Mouse (Mus musculus) left cerebral cortex, adult 2 months (tissue): ENCODE results near the gene D230025D16Rik. TPM values are rescaled to one million over a fixed set of nuclear protein-coding genes. Genes with fewer than 3 reads are reported as not detected.

Experiments
- DNase-seq, 2 experiments: peaks; one replicate each; pipeline ENCODE4 v3.0.0; 2021 to 2022; ENCODE audit warnings: low spot score in 2 of 2, mixed read lengths in 1 of 2; ENCODE audit errors: extremely low spot score in 1 of 2
- H3K27ac ChIP-seq: fragments of 200-600 bp; 2 replicates; pipeline ENCODE4 v1.8.1; 2022
- H3K4me3 ChIP-seq: fragments of 200-600 bp; 2 replicates; pipeline ENCODE4 v1.8.1; 2022
- CTCF ChIP-seq: fragments of 200-600 bp; IDR thresholded peaks from 2 replicates; pipeline ENCODE4 v1.8.1; 2022; ENCODE audit warnings: antibody characterized with exemption, mild to moderate bottlenecking, moderate library complexity
- intact Hi-C: fragments of 180-260 bp; cut with DNase I; formaldehyde crosslinking; loops from one replicate; pipeline ENCODE4 v1.15.1; 2025
- total RNA-seq, 2 experiments: library from RNA; stranded (reverse); gene quantifications; 2 replicates each; pipeline ENCODE4 v1.2.3; 2021

D230025D16Rik gene
- total RNA-seq, 2 experiments from 2014 or later: 37.9 to 38.3 TPM

- intact Hi-C loops: no loop called here
- no peak for TF ChIP-seq CTCF
- no peak overlapping the region for H3K27ac ChIP-seq
- DNase-seq: no peak
- H3K4me3 ChIP-seq: no peak overlapping the region
Observed at GRCm38 (mm10) chr8:105261326-105261980, 36.5 kb downstream of the D230025D16Rik start.

DNA sequence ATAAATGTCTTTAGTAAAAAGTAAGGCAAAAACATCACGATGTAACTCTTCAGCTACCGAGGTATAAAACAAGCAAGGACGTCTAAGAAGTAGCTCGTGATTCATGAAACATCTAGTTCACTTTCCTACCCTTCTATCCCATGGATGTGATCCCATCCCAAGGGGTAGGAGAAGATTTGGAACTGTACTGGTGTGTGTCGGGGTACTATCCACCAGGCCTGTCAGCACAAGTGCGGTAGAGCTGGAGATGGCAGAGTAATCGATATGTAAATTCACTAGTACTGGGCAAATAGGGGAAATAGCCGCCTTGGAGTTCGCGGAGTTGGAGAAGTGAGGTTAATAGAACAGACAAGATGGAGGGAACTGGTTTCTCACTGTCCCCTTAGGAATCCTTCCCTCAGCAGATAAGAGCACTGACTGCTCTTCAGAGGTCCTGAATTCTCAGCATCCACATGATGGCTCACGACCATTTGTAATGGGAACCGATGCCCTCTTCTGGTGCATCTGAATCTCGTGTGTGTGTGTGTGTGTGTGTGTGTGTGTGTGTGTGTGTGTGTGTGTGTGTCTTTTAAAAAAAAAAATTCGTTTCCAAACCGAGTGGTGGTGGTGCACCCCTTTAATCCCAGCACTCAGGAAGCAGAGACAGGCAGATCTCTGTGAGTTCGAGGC lies 38.4 kb downstream of the D230025D16Rik start:
- intact Hi-C loops: no loop called here

GRCm38 (mm10) chr8:105264024-105264982 lies 39.4 kb downstream of the D230025D16Rik start, which contains the start of the genes Tradd and Fbxl8:
TSS of gene Tradd (minus strand) at chr8:105264609.
TSS of gene Fbxl8 (plus strand) at chr8:105264648.
- peak; percentile 41 to 53 for DNase-seq
- Histone ChIP-seq H3K4me3 (peak within 1 kb of the TSS; percentile 61), H3K27ac (0 out of 2 replicates have a peak within 1 kb of the TSS, but pooled peaks have one; percentile 36)
- TF ChIP-seq CTCF: peak; percentile 7
- intact Hi-C loops: no loop called here

More for the DNA sequence above, 38.4 kb downstream of the D230025D16Rik start:
- no peak for TF ChIP-seq CTCF
- no peak for DNase-seq
- Histone ChIP-seq H3K4me3 (no peak overlapping the region), H3K27ac (no peak overlapping the region)

GRCm38 (mm10) chr8:105265128-105265527 lies 40.2 kb downstream of the D230025D16Rik start:
- intact Hi-C loops: no loop called here
- no peak for DNase-seq
- Histone ChIP-seq H3K27ac (no peak overlapping the region), H3K4me3 (peak overlapping the region; percentile 61)
- TF ChIP-seq CTCF: no peak

GRCm38 (mm10) chr8:105266775-105267174 lies 41.8 kb downstream of the D230025D16Rik start:
- DNase-seq: no peak
- no peak overlapping the region for H3K4me3 ChIP-seq
- no peak overlapping the region for H3K27ac ChIP-seq
- intact Hi-C loops: no loop called here
- TF ChIP-seq CTCF: no peak

- intact Hi-C loops: no loop called here
- no peak for TF ChIP-seq CTCF
- Histone ChIP-seq H3K4me3 (peak overlapping the region; percentile 61), H3K27ac (peak overlapping the region; percentile 92)
- DNase-seq: peak; percentile 81 to 86
Observed at GRCm38 (mm10) chr8:105268342-105269074, 43.6 kb downstream of the D230025D16Rik start.

- Histone ChIP-seq H3K4me3 (peak overlapping the region; percentile 61), H3K27ac (peak overlapping the region; percentile 92)
- intact Hi-C loops: no loop called here
- DNase-seq: no peak
- TF ChIP-seq CTCF: no peak
Observed at GRCm38 (mm10) chr8:105269075-105269458, 44.1 kb downstream of the D230025D16Rik start.

GRCm38 (mm10) chr8:105269461-105269947 lies 44.6 kb downstream of the D230025D16Rik start, which contains the start of gene Hsf4:
TSS of gene Hsf4 (plus strand) at chr8:105269801.
- intact Hi-C loops: no loop called here

GRCm38 (mm10) chr8:105270101-105270915 lies 45.4 kb downstream of the D230025D16Rik start:
- no peak for DNase-seq
- peak overlapping the region; percentile 61 for H3K4me3 ChIP-seq
- intact Hi-C loops: no loop called here
- peak overlapping the region; percentile 92 for H3K27ac ChIP-seq
- TF ChIP-seq CTCF: no peak

More at GRCm38 (mm10) chr8:105269461-105269947, 44.6 kb downstream of the D230025D16Rik start, which contains the start of gene Hsf4:
- Histone ChIP-seq H3K27ac (peak within 1 kb of the TSS; percentile 92), H3K4me3 (peak within 1 kb of the TSS; percentile 61)
- DNase-seq: peak; percentile 65 to 67
- no peak for TF ChIP-seq CTCF

DNA sequence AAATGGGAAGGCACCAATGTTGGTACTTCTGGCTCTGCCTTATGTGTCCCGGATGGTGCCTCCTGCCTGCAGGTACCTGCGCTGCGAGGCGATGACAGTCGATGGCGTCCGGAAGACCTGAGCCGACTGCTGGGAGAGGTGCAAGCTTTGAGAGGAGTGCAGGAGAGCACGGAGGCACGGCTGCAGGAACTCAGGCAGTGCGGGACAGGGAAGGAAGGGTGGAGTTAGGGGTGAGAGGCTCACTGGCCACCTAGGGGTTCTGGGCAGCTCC lies 45.9 kb downstream of the D230025D16Rik start:
- DNase-seq: no peak
- H3K4me3 ChIP-seq: no peak overlapping the region
- H3K27ac ChIP-seq: no peak overlapping the region
- no peak for TF ChIP-seq CTCF
- intact Hi-C loops: no loop called here
